Mouse (Mus musculus) erythroblast, embryonic 14.5 days (primary cell): ENCODE measurements around the gene Hoxc9. TPM values are rescaled to one million over a fixed set of nuclear protein-coding genes. Genes with fewer than 3 reads are reported as not detected.

Experiments used
- H3K27me3 ChIP-seq: 2 replicates; pipeline ENCODE4 v1.6.1; 2012; ENCODE audit warnings: inconsistent platforms; ENCODE audit not compliant: control insufficient read depth
- H3K36me3 ChIP-seq: 2 replicates; pipeline ENCODE4 v1.6.1; 2012; ENCODE audit warnings: mild to moderate bottlenecking, inconsistent platforms; ENCODE audit not compliant: control insufficient read depth
- H3K4me1 ChIP-seq: 2 replicates; pipeline ENCODE4 v1.6.1; 2012; ENCODE audit warnings: inconsistent platforms; ENCODE audit not compliant: control insufficient read depth
- H3K4me3 ChIP-seq: replicated peaks from 2 replicates; pipeline ENCODE3; 2012; ENCODE audit warnings: moderate library complexity, mild to moderate bottlenecking, inconsistent platforms
- H3K9me3 ChIP-seq: 2 replicates; pipeline ENCODE4 v1.6.1; 2012; ENCODE audit warnings: low read length, inconsistent platforms, mixed read lengths; ENCODE audit not compliant: control insufficient read depth
- GATA1 ChIP-seq: IDR thresholded peaks from 2 replicates; pipeline ENCODE4 v1.6.1; 2012; ENCODE audit warnings: low read length, inconsistent platforms, mixed read lengths
- TAL1 ChIP-seq: IDR thresholded peaks from 3 replicates; pipeline ENCODE4 v1.6.1; 2012; ENCODE audit warnings: low read length, inconsistent platforms, mixed read lengths
- polyA plus RNA-seq: library from polyadenylated mRNA; stranded (reverse); fragments of >175 nt; gene quantifications from 2 replicates; pipeline ENCODE4 v1.2.3, GENCODE M21; 2012

Hoxc9 gene
- polyA plus RNA-seq, 1 experiment: not detected

DNA sequence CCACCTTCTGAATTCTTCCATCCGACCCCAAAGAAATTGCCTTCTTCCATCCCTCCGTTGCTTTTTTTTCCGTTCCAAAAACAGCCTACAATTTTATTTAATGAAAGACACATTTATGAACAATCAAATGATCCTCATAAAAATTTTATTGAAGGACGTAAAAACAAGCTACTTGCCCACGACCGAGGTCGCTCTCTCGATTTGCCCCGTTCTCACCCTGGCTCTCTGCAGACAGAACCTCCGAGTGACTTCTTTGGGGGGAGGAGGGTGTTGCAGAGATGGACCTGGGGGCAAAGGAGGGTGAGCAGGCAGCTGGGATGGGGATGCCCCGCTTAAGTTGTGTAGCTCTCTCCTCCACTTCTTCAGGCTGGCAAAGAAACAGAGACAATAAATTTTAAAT lies 4.1 kb downstream of the Hoxc9 start:
- H3K4me3 ChIP-seq: no peak overlapping the region
- no peak for TF ChIP-seq TAL1
- no peak for TF ChIP-seq GATA1
- peaks cover 11% of the 10 kb centered on the region; the same call in 1 of the 2 replicates for H3K9me3 ChIP-seq
- H3K4me1 ChIP-seq: no peaks in the 10 kb centered on the region
- H3K36me3 ChIP-seq: no peaks in the 10 kb centered on the region
- peaks cover 100% of the 10 kb centered on the region for H3K27me3 ChIP-seq

DNA sequence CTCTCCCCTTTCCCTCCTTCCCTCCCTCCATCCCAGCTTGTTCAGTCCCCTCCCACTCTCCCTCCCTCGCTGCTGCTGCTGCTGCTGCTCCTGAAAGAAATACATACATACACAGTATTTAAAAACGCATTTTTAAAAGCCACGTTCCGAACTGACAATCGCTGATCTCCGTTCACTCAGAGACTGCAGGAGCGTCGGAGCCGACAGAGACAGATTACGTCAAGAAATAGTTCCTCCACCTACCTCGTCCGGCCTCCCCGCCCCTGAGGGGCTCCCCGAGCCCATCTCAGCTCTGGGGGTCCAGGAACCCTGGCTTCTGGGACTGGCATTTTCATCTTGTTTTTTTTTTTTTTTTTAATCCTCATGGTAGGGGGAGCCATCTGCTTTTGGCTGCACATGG lies 4.7 kb downstream of the Hoxc9 start:
- Histone ChIP-seq H3K4me3 (no peak overlapping the region), H3K4me1 (no peaks in the 10 kb centered on the region), H3K9me3 (peaks cover 7% of the 10 kb centered on the region; the same call in 1 of the 2 replicates), H3K36me3 (no peaks in the 10 kb centered on the region), H3K27me3 (peaks cover 100% of the 10 kb centered on the region)
- TF ChIP-seq TAL1 (no peak), GATA1 (no peak)

DNA sequence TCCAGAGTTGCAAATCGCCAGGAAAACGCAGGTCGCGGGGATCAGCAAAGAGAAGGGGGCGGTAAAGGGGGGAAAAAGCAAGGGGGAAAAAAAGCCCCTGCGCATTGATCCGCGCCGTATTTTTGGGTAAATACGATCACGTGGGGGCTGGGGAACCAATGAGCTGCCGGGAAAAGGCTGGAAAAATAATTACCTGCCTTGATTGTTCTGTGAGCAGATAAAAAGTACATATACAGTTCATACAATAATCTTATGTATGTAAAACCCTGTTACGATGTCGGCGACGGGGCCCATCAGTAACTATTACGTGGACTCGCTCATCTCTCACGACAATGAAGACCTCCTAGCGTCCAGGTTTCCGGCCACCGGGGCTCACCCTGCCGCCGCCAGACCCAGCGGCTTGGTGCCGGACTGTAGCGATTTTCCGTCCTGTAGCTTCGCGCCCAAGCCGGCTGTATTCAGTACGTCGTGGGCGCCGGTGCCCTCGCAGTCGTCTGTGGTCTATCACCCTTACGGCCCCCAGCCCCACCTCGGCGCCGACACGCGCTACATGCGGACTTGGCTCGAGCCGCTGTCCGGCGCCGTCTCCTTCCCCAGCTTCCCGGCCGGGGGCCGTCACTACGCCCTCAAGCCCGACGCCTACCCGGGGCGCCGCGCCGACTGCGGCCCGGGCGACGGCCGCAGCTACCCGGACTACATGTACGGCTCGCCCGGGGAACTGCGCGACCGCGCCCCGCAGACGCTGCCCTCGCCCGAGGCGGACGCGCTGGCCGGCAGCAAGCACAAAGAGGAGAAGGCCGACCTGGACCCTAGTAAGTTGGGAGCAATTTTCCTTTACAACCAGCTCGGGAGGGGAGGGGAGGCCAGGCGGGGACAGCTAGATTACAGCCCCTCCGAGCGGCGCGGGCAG lies 5.4 kb downstream of the Hoxc9 start:
- Histone ChIP-seq H3K4me1 (no peaks in the 10 kb centered on the region), H3K27me3 (peaks cover 100% of the 10 kb centered on the region), H3K36me3 (no peaks in the 10 kb centered on the region), H3K4me3 (no peak overlapping the region), H3K9me3 (peaks cover 7% of the 10 kb centered on the region; the same call in 1 of the 2 replicates)
- TF ChIP-seq GATA1 (no peak), TAL1 (no peak)

DNA sequence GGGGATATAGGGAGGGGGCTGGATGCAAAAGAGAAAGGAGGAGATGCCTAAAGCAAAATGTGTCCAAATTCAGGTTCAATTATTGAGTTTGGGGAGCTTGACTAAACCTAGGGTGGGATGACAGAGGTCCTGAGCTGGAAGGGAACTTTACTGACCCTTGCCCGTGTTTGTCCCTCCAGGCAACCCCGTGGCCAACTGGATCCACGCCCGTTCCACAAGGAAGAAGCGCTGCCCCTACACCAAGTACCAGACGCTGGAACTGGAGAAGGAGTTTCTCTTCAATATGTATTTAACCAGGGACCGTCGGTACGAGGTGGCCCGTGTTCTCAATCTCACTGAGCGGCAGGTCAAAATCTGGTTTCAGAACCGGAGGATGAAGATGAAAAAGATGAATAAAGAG lies 7.5 kb downstream of the Hoxc9 start:
- H3K4me3 ChIP-seq: no peak overlapping the region
- H3K9me3 ChIP-seq: peaks cover 7% of the 10 kb centered on the region; the same call in 1 of the 2 replicates
- no peaks in the 10 kb centered on the region for H3K4me1 ChIP-seq
- H3K27me3 ChIP-seq: peaks cover 100% of the 10 kb centered on the region
- H3K36me3 ChIP-seq: no peaks in the 10 kb centered on the region
- no peak for TF ChIP-seq TAL1

DNA sequence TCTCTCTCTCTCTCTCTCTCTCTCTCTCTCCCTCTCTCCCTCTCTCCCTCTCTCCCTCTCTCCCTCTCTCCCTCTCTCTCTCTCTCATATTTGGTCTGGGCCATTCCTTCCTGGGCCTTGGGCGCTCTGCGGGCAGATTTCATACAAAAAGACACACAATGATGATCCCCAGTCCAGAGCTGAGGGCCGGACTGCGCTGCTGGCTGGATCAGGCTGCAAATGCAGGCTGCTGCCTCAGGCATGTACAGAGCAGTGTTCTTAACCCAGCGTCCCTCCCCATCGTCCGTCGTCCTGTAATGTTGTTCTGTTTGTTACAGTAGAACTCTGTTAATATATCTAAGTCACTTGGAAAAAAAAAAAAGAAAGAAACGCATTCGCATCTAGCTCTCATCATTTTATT lies 8.3 kb downstream of the Hoxc9 start:
- no peak overlapping the region for H3K4me3 ChIP-seq
- H3K4me1 ChIP-seq: no peaks in the 10 kb centered on the region
- H3K9me3 ChIP-seq: peaks cover 7% of the 10 kb centered on the region; the same call in 1 of the 2 replicates
- no peaks in the 10 kb centered on the region for H3K36me3 ChIP-seq
- TF ChIP-seq TAL1 (no peak), GATA1 (no peak)
- peaks cover 100% of the 10 kb centered on the region for H3K27me3 ChIP-seq

DNA sequence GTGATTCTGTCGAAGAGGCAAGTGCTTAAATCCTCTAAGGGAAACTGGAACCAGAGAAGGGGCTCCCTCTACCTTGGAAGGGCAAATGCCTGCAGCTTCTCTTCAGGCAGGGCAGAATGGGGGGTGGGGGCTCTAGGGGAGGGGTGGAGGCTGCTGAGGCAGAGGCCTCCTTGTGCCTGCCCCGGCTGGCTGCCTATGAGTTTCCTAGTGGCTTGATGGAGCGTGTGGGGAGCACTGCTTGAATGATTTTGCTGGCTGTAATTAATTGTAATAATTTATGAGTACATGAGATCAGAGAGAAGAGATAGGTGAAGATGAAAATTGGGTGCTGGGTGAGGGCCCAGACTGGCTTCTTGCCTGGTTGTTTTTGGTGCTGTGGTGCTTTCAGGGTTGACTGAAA lies 8.7 kb downstream of the Hoxc9 start:
- TF ChIP-seq TAL1: no peak
- no peak for TF ChIP-seq GATA1
- H3K27me3 ChIP-seq: peaks cover 100% of the 10 kb centered on the region
- H3K4me1 ChIP-seq: no peaks in the 10 kb centered on the region

DNA sequence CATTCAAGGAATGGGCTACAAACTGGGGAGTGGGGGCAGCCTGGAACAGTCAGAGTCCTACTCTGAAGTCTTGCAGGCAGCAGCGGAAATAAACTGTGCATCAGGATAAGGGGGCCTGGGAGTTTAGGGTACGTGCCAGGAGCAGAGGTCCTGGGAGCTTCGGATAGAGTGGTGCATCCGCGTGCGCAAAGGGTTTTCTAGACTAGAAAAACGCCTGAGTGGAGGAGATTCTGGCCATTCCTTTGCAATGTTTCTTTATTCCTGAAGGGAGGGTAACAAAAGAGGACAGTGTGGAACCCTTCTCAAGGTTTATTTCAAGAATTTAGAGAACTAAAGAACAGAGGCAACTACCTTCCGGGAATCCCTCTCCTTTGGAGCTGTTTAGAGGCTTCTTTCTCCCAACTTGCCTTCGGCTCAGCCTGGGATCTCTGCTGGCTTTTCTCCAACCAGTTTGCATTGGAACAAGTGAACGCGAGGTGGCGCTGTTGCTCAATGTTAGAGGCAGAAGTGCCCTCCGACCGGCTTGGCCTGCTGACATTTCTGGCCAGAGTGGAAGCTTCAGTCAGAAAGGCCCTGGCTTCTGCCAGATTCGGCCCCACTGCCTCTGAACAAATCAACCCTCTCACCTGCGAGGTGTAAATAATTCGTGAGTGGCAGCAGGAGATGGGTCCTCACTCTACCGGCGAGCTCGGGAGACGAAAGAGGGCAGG lies 11.0 kb downstream of the Hoxc9 start:
- TF ChIP-seq GATA1: no peak
- H3K9me3 ChIP-seq: no peaks in the 10 kb centered on the region
- no peak overlapping the region for H3K4me3 ChIP-seq
- H3K4me1 ChIP-seq: no peaks in the 10 kb centered on the region
- H3K36me3 ChIP-seq: no peaks in the 10 kb centered on the region
- H3K27me3 ChIP-seq: peaks cover 100% of the 10 kb centered on the region

More for the DNA sequence above, 8.7 kb downstream of the Hoxc9 start:
- H3K4me3 ChIP-seq: no peak overlapping the region
- peaks cover 7% of the 10 kb centered on the region; the same call in 1 of the 2 replicates for H3K9me3 ChIP-seq
- H3K36me3 ChIP-seq: no peaks in the 10 kb centered on the region

DNA sequence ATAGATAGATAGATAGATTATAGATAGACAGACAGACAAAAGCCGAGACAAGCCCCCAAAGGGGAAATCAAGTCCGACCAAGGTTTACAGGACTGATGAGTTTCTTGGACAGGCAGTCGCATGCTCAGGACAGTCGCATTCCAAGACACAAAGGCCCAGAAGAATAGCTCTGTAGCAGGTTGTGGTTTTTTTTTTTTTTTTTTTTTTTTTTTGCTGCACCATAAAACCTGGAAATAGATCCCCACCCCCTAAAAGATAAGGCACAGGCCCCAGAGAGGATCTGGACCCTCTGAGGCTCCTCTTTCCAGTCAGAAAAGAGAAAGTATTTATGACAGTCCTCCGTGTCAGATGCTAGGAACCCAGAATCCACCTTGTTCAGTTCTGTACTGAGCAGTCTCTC lies 11.8 kb downstream of the Hoxc9 start:
- H3K4me1 ChIP-seq: no peaks in the 10 kb centered on the region
- no peaks in the 10 kb centered on the region for H3K36me3 ChIP-seq
- peaks cover 100% of the 10 kb centered on the region for H3K27me3 ChIP-seq
- no peaks in the 10 kb centered on the region for H3K9me3 ChIP-seq
- no peak for TF ChIP-seq GATA1
- TF ChIP-seq TAL1: no peak
- no peak overlapping the region for H3K4me3 ChIP-seq

DNA sequence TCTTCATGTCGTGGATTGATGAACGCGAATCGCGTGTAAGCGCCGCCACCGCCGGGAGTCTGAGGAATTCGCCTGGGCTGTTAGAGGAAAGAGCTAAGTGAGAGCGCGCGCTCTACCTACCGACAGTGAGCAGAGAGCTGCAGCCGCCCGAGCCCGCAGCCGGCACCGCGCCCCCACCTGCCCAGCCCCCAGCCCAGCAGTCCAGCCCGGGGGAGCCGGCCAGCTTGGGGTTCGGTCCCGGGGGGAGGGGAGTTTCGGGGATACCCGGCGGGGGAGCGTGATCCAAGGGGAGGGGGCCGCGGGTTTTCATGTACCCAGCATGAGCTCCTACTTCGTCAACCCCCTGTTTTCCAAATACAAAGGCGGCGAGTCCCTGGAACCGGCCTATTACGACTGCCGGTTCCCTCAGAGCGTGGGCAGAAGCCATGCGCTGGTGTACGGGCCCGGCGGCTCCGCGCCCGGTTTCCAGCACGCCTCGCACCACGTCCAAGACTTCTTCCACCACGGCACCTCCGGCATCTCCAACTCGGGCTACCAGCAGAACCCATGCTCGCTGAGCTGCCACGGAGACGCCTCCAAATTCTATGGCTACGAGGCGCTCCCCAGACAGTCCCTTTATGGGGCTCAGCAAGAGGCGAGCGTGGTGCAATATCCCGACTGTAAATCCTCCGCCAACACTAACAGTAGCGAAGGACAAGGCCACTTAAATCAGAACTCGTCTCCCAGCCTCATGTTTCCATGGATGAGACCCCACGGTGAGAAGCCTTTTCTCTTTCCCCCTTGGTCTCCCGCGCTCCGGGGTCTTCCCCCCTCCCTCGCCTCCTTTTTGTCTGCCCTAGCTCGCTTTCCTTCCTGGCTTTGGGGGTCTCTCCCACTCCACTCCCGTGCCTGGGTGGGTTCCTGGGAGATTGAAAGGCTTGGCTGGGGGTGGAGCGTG lies 14.5 kb downstream of the Hoxc9 start, which contains the start of gene Hoxc8:
Gene Hoxc8, plus strand, starts transcription at position 147 of the 937 bp plus-strand sequence.
- Histone ChIP-seq H3K4me3 (no peak within 1 kb of the TSS), H3K27me3 (peaks cover 100% of the 10 kb centered on the region), H3K9me3 (no peaks in the 10 kb centered on the region), H3K4me1 (no peaks in the 10 kb centered on the region), H3K36me3 (no peaks in the 10 kb centered on the region)
- TF ChIP-seq TAL1 (no peak), GATA1 (no peak)
